Mouse (Mus musculus) lung, adult 2 months (tissue): ENCODE measurements at regions not wholly inside any gene's neighbourhood (a gene's known extent, or its start where the extent isn't known, plus 50 kb on each side); places are given as distances from the start of the nearest gene placed in this dataset.

Experiments
- CTCF ChIP-seq: fragments of 200-500 bp; IDR thresholded peaks from 2 replicates; pipeline ENCODE4 v1.5.1; 2011; ENCODE audit warnings: mild to moderate bottlenecking, low read length, control low read depth; ENCODE audit not compliant: insufficient read depth
- POLR2A ChIP-seq: fragments of 200-500 bp; IDR thresholded peaks from 2 replicates; pipeline ENCODE4 v1.6.1; 2011; ENCODE audit warnings: low read depth, mild to moderate bottlenecking, control low read depth, low read length, borderline replicate concordance; ENCODE audit errors: extremely low read depth

- TF ChIP-seq CTCF (no peak), POLR2A (no peak)
Observed at GRCm38 (mm10) chr11:19616520-19616919, 307.7 kb upstream of the Spred2 start.
